Mouse (Mus musculus): ENCODE data around the gene Eftud2.

Gene Eftud2

GRCm38 (mm10) chr11:102814881-102815280 is 65.9 kb downstream of the Eftud2 start:
- no peak for DNase-seq

- no peak for DNase-seq
Observed at GRCm38 (mm10) chr11:102810721-102811485, 69.9 kb downstream of the Eftud2 start.

DNA sequence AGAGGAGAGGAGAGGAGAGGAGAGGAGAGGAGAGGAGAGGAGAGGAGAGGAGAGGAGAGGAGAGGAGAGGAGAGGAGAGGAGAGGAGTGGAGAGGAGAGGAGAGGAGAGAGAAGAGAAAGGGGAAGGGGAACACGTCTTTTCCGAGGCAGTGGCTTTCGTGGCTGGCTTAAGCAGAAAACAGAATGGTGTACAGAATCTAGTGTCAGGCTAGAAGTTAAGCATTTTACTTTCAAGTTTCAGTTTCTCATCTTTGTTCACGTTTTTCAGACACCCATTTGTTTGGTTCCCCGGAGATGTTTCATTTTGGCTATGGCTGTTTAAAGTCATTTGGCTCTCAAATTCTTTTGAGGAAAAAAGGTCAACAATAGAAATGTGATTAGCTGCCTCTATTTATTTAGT is 72.5 kb downstream of the Eftud2 start:
- no peak for DNase-seq

DNA sequence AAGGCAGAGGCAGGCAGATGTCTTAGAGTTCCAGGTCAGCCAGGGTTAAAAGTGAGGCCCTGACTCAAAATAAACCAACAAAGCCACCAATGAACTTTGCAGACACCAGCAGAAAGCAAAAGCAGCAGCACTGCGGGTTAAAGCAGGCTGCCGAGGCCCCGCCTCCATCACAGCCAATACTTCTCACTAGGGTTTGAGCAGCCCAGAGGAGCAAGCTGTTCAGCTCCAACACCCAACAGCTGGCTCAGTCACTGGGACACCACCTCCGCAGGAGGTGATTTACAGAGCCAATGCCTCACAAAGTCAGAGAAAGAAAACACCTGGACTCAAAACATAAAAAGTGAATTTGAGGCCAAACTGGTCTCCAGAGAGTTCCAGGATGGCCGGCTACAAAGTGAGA is 77.3 kb downstream of the Eftud2 start:
- no peak for DNase-seq

DNA sequence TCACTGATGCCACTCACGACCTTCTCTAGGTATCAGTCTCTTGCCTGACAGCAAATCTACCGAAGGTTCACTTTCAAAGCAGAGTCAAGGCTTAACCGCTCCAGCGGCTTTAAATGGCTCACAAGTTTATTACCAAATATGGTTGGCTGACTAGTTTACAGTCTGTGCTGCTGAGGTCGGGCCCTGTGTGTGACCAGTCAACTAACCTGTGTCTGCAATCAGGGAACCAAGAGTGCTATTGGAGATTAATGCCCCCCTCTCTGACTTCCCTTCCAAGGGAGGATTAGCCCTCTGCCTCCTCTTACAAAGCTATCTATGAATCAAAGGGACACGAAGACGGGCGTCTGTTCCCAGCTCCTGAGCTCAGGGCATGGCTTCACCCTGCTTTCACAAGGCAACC is 86.6 kb downstream of the Eftud2 start:
- no peak for DNase-seq

DNA sequence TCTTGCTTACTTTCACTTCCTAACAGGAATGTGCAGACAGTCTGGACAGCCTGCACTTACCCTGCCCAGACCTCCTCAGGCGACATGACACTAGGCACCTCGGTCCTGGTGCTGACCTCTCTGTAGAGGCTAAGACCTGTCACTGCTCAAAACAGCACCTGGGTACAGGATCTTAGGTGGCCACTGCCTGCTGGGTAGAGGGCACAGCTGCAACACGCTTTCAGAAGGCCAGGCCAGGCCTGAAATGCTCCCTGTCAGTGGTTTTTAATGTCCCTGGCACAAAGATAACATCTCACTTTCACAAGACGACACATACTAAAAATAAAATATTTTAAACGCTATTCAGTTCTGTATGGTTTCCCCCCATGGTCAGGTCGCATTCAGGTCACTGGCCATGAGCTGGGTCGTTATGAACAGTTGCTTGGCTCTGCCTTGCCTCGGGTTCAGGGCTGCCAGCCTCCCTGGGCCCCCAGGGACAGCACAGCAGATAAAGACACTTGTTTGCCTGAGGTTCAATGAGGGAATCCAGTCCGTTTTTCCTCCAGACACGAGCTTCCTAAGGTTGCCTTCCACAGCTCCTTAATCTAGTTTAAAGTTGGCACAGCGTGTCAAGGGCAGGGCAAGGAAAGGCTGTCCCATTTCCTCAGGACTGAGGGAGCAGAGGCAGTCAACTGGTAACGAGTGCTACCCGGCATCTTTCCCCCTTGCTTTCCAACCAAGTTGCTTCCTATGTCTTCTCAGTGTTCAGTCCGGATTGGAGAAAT is 88.9 kb downstream of the Eftud2 start:
- DNase-seq: no peak

All from embryo, embryonic 11 days (tissue).